In genomic region chr3:57563627-57564026, GRCm38 (mm10) we compare ENCODE assay signal across 28 mouse cellular contexts. TPM values are rescaled to one million over a fixed set of nuclear protein-coding genes. Genes with fewer than 3 reads are reported as not detected.
DNase-seq lines count a peak whose midpoint lies in the region; ATAC-seq and TF ChIP-seq lines count a peak whose summit lies in the region.
"Had no signal": no experiment of that assay in that cellular context is flagged by ENCODE, and none has a peak within 500 bp of the region (broad histone marks: within the 10 kb centered on the region; RNA-seq: fewer than 3 reads in every experiment).

No protein-coding gene starts in this region.

- no peak overlapping the region for H3K4me3 ChIP-seq in heart, adult 2 months
- H3K4me3 ChIP-seq in heart, embryonic 15.5 days: no peak overlapping the region
- no peak overlapping the region for H3K4me3 ChIP-seq in limb, embryonic 12.5 days (replicated peaks)
- no peak overlapping the region for H3K4me3 ChIP-seq in limb, embryonic 10.5 days
- no peak overlapping the region for H3K4me3 ChIP-seq in limb, embryonic 14.5 days (replicated peaks; ENCODE audit: low read length)
- H3K4me3 ChIP-seq: embryonic facial prominence, embryonic 13.5 days; forebrain, embryonic 10.5 days; forebrain, embryonic 13.5 days; gastrocnemius, adult 2 months; hindbrain, embryonic 10.5 days; hindbrain, embryonic 13.5 days had no signal

- peak overlapping the region; percentile 42 for H3K27ac ChIP-seq in heart, adult 2 months
- peak overlapping the region; percentile 21 for H3K27ac ChIP-seq in heart, embryonic 15.5 days
- H3K27ac ChIP-seq in limb, embryonic 12.5 days: peak overlapping the region; percentile 46; the same call in 1 of the 2 replicates
- no peak overlapping the region for H3K27ac ChIP-seq in limb, embryonic 10.5 days
- 0 out of 2 replicates have a peak overlapping the region, but pooled peaks have one; percentile 20 for H3K27ac ChIP-seq in limb, embryonic 14.5 days (replicated peaks; ENCODE audit: low read depth, low read length)
- H3K27ac ChIP-seq: forebrain, embryonic 10.5 days; forebrain, embryonic 13.5 days; hindbrain, embryonic 10.5 days; hindbrain, embryonic 13.5 days had no signal

- H3K9me3 ChIP-seq in heart, embryonic 15.5 days (replicated peaks): no peaks in the 10 kb centered on the region
- no peaks in the 10 kb centered on the region for H3K9me3 ChIP-seq in limb, embryonic 12.5 days
- no peaks in the 10 kb centered on the region for H3K9me3 ChIP-seq in limb, embryonic 10.5 days (replicated peaks)
- no peaks in the 10 kb centered on the region for H3K9me3 ChIP-seq in limb, embryonic 14.5 days (ENCODE audit: control insufficient read depth, low read length)
- H3K9me3 ChIP-seq: embryonic facial prominence, embryonic 13.5 days; forebrain, embryonic 13.5 days; hindbrain, embryonic 13.5 days had no signal

- no peak for DNase-seq in heart, adult 2 months
- no peak for DNase-seq in heart, postnatal 14 days
- DNase-seq in heart, postnatal 4 days: no peak
- DNase-seq in limb, embryonic 10.5 days (ENCODE audit: low spot score): no peak
- no peak for DNase-seq in limb, embryonic 14.5 days (ENCODE audit: low spot score)
- DNase-seq: adrenal gland, adult 8-10 months; adrenal gland, postnatal 25 days; B cell, adult 2 months; cerebellum, adult 18-20 months; cerebellum, adult 9-10 months; cerebellum, postnatal 14 days; gastrocnemius, adult 2 months; gastrocnemius, postnatal 14 days; heart, adult 11 months; kidney, adult 18-20 months; kidney, adult 9 months had no signal

- no peak for TF ChIP-seq POLR2A in heart, adult 2 months (IDR thresholded peaks at IDR 0.05; ENCODE audit: insufficient read depth, low read depth, low read length)
- no peak for TF ChIP-seq POLR2A in limb, embryonic 14.5 days (IDR thresholded peaks at IDR 0.05; ENCODE audit: borderline replicate concordance, extremely low read depth, insufficient read depth, insufficient read length)

- H3K36me3 ChIP-seq in heart, adult 2 months (ENCODE audit: control insufficient read depth, insufficient read depth, low read length): peaks cover 37% of the 10 kb centered on the region
- peaks cover 11% of the 10 kb centered on the region; the same call in 1 of the 2 replicates for H3K36me3 ChIP-seq in heart, embryonic 15.5 days
- peaks cover 8% of the 10 kb centered on the region for H3K36me3 ChIP-seq in limb, embryonic 12.5 days
- H3K36me3 ChIP-seq in limb, embryonic 10.5 days: peaks cover 9% of the 10 kb centered on the region
- peaks cover 13% of the 10 kb centered on the region for H3K36me3 ChIP-seq in limb, embryonic 14.5 days (ENCODE audit: control insufficient read depth, insufficient read depth, low read length)
- H3K36me3 ChIP-seq: hindbrain, embryonic 13.5 days had no signal

- no peaks in the 10 kb centered on the region for H3K27me3 ChIP-seq in heart, adult 2 months (ENCODE audit: control insufficient read depth, insufficient read depth, low read length)
- H3K27me3 ChIP-seq in heart, embryonic 15.5 days: no peaks in the 10 kb centered on the region
- H3K27me3 ChIP-seq in limb, embryonic 12.5 days: no peaks in the 10 kb centered on the region
- no peaks in the 10 kb centered on the region for H3K27me3 ChIP-seq in limb, embryonic 10.5 days (ENCODE audit: low read depth, poor library complexity, severe bottlenecking)
- no peaks in the 10 kb centered on the region for H3K27me3 ChIP-seq in limb, embryonic 14.5 days (ENCODE audit: control insufficient read depth, insufficient read depth, low read length)
- H3K27me3 ChIP-seq: embryonic facial prominence, embryonic 13.5 days; forebrain, embryonic 13.5 days; hindbrain, embryonic 13.5 days had no signal

- H3K9ac ChIP-seq in heart, adult 2 months (ENCODE audit: low read depth, low read length): no peak overlapping the region
- no peak overlapping the region for H3K9ac ChIP-seq in heart, embryonic 15.5 days
- no peak overlapping the region for H3K9ac ChIP-seq in limb, embryonic 12.5 days (replicated peaks)
- H3K9ac ChIP-seq in limb, embryonic 14.5 days (ENCODE audit: low read depth, low read length, severe bottlenecking): no peak overlapping the region
- H3K9ac ChIP-seq: embryonic facial prominence, embryonic 13.5 days; forebrain, embryonic 13.5 days; hindbrain, embryonic 13.5 days had no signal

- WGBS in heart, adult 2 months: 54% methylated on average over 5 of the region's 5 CpGs
- WGBS in heart, embryonic 15.5 days: 52% methylated on average over 5 of the region's 5 CpGs
- WGBS in limb, embryonic 12.5 days: 86% methylated on average over 5 of the region's 5 CpGs
- WGBS in limb, embryonic 10.5 days: 91% methylated on average over 5 of the region's 5 CpGs
- 88% methylated on average over 5 of the region's 5 CpGs for WGBS in limb, embryonic 14.5 days

- intact Hi-C loops in heart, adult 2 months (cut with DNase I): no loop called here
- intact Hi-C loops in heart, postnatal 14 days (cut with DNase I): no loop called here

- TF ChIP-seq CTCF in heart, adult 2 months (IDR thresholded peaks at IDR 0.05): no peak

- H3K4me1 ChIP-seq in heart, adult 2 months (ENCODE audit: control insufficient read depth, insufficient read depth, low read length): peaks cover 23% of the 10 kb centered on the region
- H3K4me1 ChIP-seq in heart, embryonic 15.5 days (replicated peaks): peaks cover 18% of the 10 kb centered on the region
- H3K4me1 ChIP-seq in limb, embryonic 12.5 days (replicated peaks): peaks cover 11% of the 10 kb centered on the region
- H3K4me1 ChIP-seq in limb, embryonic 10.5 days: no peaks in the 10 kb centered on the region
- peaks cover 13% of the 10 kb centered on the region; the same call in 1 of the 2 replicates for H3K4me1 ChIP-seq in limb, embryonic 14.5 days (ENCODE audit: control insufficient read depth, insufficient read depth, low read length)
- H3K4me1 ChIP-seq: hindbrain, embryonic 10.5 days; hindbrain, embryonic 13.5 days had no signal

- ATAC-seq in heart, embryonic 15.5 days (replicated peaks; ENCODE audit: insufficient number of reproducible peaks, insufficient read depth, low FRiP score, low read depth): no peak
- no peak for ATAC-seq in limb, embryonic 12.5 days (ENCODE audit: insufficient number of reproducible peaks, insufficient read depth, low FRiP score, low TSS enrichment, low read depth)
- ATAC-seq in limb, embryonic 14.5 days (ENCODE audit: low FRiP score, low read depth): no peak
- ATAC-seq in inflammation-experienced regulatory T-cells, adult 6 months: no peak
- ATAC-seq: forebrain, embryonic 16.5 days; hindbrain, embryonic 16.5 days; intestine, embryonic 16.5 days had no signal

- peaks cover 10% of the 10 kb centered on the region for H3K79me2 ChIP-seq in heart, adult 2 months (replicated peaks; ENCODE audit: control insufficient read depth, insufficient read depth, low read length)

- no peak overlapping the region for H3K4me2 ChIP-seq in heart, embryonic 15.5 days
- H3K4me2 ChIP-seq in limb, embryonic 12.5 days: no peak overlapping the region
- no peak overlapping the region for H3K4me2 ChIP-seq in limb, embryonic 14.5 days (replicated peaks; ENCODE audit: low read depth, low read length, severe bottlenecking)
- H3K4me2 ChIP-seq: embryonic facial prominence, embryonic 13.5 days; forebrain, embryonic 13.5 days; hindbrain, embryonic 13.5 days had no signal

- TF ChIP-seq EP300 in heart, adult 2 months (IDR thresholded peaks at IDR 0.05; ENCODE audit: insufficient read depth, low read depth, low read length): no peak

RNA-seq across cellular contexts. Expression of gene Wwtr1, which starts 12.1 kb away (rescaled TPM):
- 10 to 100 TPM; 46.5 to 49.1 TPM for total RNA-seq in heart, adult 2 months (2021)
- 28.2 and 40.6 TPM in 2 replicates for polyA plus RNA-seq in heart, adult 2 months (2012; rRNA removed)
- total RNA-seq in heart, postnatal 14 days (2021): 10 to 100 TPM; 65.6 to 75.2 TPM
- polyA plus RNA-seq in heart, embryonic 15.5 days (2015; fragmentation: Nextera tagmentation; extraction: Ambion mirVana): 18.2 and 18.6 TPM in 2 replicates
- 10 to 100 TPM; 78.5 to 83.2 TPM for total RNA-seq in heart, postnatal 4 days (2021)
- polyA plus RNA-seq in limb, embryonic 12.5 days (2016; fragmentation: Nextera tagmentation; extraction: Ambion mirVana): 13.8 and 14.0 TPM in 2 replicates
- polyA plus RNA-seq in limb, embryonic 10.5 days (2016; fragmentation: Nextera tagmentation; extraction: Ambion mirVana): 8.3 and 10.7 TPM in 2 replicates
- polyA plus RNA-seq in limb, embryonic 14.5 days (2012; rRNA removed): 54.2 and 57.9 TPM in 2 replicates
- polyA plus RNA-seq in limb, embryonic 14.5 days (2014; fragmentation: Nextera tagmentation; extraction: Ambion mirVana): 34.5 and 34.6 TPM in 2 replicates
- under 1 TPM in 2 of 3 experiments, not detected in 1; 0.13 to 0.19 TPM for polyA plus RNA-seq in inflammation-experienced regulatory T-cells, adult 6 months (2017; shearing (Covaris generic))
- total RNA-seq: MEL had no signal
